Mouse (Mus musculus): ENCODE data around the gene B4galt3. TPM values are rescaled to one million over a fixed set of nuclear protein-coding genes. Genes with fewer than 3 reads are reported as not detected.

Gene B4galt3
- polyA plus RNA-seq, 1 experiment from 2014 or later, result 92.6 TPM

DNA sequence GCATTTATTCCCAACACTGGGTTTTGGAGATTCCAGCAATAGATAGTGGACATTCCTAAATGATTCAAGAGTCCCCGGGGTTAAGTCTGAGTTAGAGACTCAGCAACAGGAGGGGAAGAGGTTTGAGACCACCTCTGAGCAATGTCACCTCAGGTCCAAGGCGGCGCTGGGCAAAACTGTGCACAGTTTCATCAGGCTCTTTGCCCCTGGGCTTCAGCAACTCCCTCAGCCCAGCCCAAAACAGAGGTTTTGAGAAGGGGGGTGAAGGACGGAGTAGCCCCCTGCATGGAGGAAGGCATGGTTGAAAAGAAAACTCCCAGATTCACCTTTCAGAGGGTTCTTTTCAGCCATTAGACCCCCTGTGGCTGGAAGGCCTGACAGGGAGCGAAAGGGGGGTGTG lies 9.6 kb downstream of the B4galt3 start:
- H3K4me2 ChIP-seq (ENCODE audit: low read depth, low read length), result peak overlapping the region; percentile 90
- no peak overlapping the region for H3K27ac ChIP-seq (ENCODE audit: low read length)
- ATAC-seq (ENCODE audit: low read depth), result no peak
- H3K36me3 ChIP-seq (ENCODE audit: control insufficient read depth, insufficient read depth, low read length), result peaks cover 34% of the 10 kb centered on the region
- H3K4me1 ChIP-seq (replicated peaks; ENCODE audit: control insufficient read depth, insufficient read depth, low read length), result peaks cover 8% of the 10 kb centered on the region
- peak overlapping the region; percentile 85 for H3K9ac ChIP-seq (ENCODE audit: low read length)
- H3K27me3 ChIP-seq (ENCODE audit: control insufficient read depth, insufficient read depth, low read depth, low read length), result no peaks in the 10 kb centered on the region
- 61% methylated on average over 5 of the region's 5 CpGs for WGBS
- no peaks in the 10 kb centered on the region for H3K9me3 ChIP-seq (ENCODE audit: control insufficient read depth, low read length)
- H3K4me3 ChIP-seq (ENCODE audit: low read length), result peak overlapping the region; percentile 80

DNA sequence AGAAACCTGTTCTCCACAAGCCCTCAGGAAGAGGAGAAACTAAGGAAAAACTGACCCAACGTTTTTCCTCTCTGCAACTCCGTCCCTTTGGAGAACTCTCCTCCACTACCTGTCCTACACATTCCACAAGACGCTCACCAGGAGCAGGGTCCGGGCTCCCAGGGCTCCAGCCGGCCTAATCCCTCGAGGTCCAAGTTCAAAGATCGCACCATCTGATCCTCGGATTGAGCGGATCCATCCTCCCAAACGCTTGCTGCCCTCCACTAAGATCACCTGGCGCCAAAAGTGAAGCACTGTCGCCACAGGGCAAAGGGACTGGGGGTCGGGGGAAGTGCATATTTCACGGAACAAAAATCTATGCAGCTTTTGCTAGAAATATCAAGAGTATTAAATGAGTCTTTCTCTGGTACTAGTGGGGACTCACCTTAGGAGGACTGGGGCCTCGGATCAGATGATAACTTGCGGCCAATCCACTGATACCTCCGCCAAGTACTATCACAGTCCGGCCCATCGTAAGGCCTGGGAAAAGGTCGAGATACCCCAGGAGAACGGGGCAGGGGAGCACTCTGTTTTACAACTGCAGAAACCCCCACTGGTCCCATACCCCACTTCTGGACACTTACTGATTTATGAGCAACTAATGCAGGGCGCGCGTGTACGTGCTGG lies 10.3 kb downstream of the B4galt3 start:
- no peaks in the 10 kb centered on the region for H3K27me3 ChIP-seq (ENCODE audit: control insufficient read depth, insufficient read depth, low read depth, low read length)
- H3K9ac ChIP-seq (ENCODE audit: low read length), result peak overlapping the region; percentile 85
- no peaks in the 10 kb centered on the region for H3K9me3 ChIP-seq (ENCODE audit: control insufficient read depth, low read length)
- peaks cover 30% of the 10 kb centered on the region for H3K36me3 ChIP-seq (ENCODE audit: control insufficient read depth, insufficient read depth, low read length)
- peak overlapping the region; percentile 80 for H3K4me3 ChIP-seq (ENCODE audit: low read length)
- peaks cover 8% of the 10 kb centered on the region for H3K4me1 ChIP-seq (replicated peaks; ENCODE audit: control insufficient read depth, insufficient read depth, low read length)
- under 1% methylated on average over 25 of the region's 25 CpGs for whole genome bisulfite sequencing
- H3K4me2 ChIP-seq (ENCODE audit: low read depth, low read length), result peak overlapping the region; percentile 90
- peak overlapping the region; percentile 32; the same call in 1 of the 2 replicates for H3K27ac ChIP-seq (ENCODE audit: low read length)
- peak; percentile 2 for ATAC-seq (ENCODE audit: low read depth)

DNA sequence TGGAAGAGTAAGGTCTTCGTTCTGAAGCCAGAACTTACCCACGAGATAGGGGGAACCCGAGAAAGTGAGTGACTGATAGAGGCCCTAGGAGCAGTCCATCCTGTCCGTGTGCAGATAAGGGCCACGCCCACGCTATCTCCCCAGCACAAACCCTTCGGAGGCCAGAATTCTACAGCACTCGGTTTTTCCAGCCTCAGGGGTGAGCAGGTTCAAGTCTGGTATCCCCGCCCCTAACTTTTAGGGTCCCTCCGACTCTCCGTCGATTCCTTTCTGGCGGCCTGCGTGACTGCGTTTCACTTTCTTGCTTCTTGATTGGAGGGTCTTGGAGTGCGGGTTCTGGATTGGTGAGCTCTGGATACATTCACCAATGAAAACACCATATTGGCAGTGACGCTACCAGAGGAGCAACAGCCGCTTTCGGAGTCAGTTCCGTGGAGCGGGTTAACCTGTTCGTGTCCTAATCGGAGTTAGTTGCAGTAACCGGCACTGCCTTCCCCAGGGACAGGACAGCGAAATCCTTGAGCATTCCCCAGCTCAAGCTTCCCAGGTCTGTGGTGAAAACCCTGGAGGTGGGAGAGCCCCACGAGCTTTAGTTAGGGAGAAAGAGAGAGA lies 10.9 kb downstream of the B4galt3 start, which contains the start of gene Ppox:
Gene Ppox, minus strand, starts transcription at position 271 of the 612 bp plus-strand sequence.
- Histone ChIP-seq H3K4me2 (ENCODE audit: low read depth, low read length) (peak within 1 kb of the TSS; percentile 90), H3K36me3 (ENCODE audit: control insufficient read depth, insufficient read depth, low read length) (peaks cover 24% of the 10 kb centered on the region), H3K9me3 (ENCODE audit: control insufficient read depth, low read length) (no peaks in the 10 kb centered on the region), H3K4me3 (ENCODE audit: low read length) (peak within 1 kb of the TSS; percentile 80), H3K4me1 (replicated peaks; ENCODE audit: control insufficient read depth, insufficient read depth, low read length) (peaks cover 8% of the 10 kb centered on the region), H3K9ac (ENCODE audit: low read length) (peak within 1 kb of the TSS; percentile 85), H3K27me3 (ENCODE audit: control insufficient read depth, insufficient read depth, low read depth, low read length) (no peaks in the 10 kb centered on the region), H3K27ac (ENCODE audit: low read length) (peak within 1 kb of the TSS; percentile 94)
- peak; percentile 98 for ATAC-seq (ENCODE audit: low read depth)
- WGBS, result under 1% methylated on average over 26 of the region's 26 CpGs

DNA sequence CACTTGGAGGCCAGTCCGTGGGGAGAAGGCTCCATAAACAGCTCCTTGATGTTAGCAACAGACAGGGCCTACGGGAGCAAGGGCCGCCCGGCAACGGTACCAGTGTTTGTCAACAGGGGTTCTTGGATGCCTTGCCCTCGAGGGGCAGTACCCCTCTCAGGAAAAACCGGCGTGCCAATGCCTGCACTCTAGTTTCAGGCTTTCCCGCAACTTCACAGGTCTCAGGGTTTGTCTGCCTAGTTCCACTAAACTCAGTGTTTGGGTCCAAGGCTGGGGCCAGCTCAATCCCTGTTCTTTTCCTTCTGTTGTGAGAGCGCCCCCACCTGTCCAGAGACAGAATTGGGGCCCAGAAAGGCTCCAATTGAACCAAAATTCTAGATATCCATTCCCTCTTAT lies 11.4 kb downstream of the B4galt3 start:
- Histone ChIP-seq H3K4me3 (ENCODE audit: low read length) (peak overlapping the region; percentile 80), H3K27me3 (ENCODE audit: control insufficient read depth, insufficient read depth, low read depth, low read length) (no peaks in the 10 kb centered on the region), H3K4me1 (replicated peaks; ENCODE audit: control insufficient read depth, insufficient read depth, low read length) (peaks cover 8% of the 10 kb centered on the region), H3K9me3 (ENCODE audit: control insufficient read depth, low read length) (no peaks in the 10 kb centered on the region), H3K9ac (ENCODE audit: low read length) (peak overlapping the region; percentile 77), H3K27ac (ENCODE audit: low read length) (peak overlapping the region; percentile 94), H3K36me3 (ENCODE audit: control insufficient read depth, insufficient read depth, low read length) (peaks cover 19% of the 10 kb centered on the region), H3K4me2 (ENCODE audit: low read depth, low read length) (peak overlapping the region; percentile 76)
- 2% methylated on average over 10 of the region's 10 CpGs for WGBS
- ATAC-seq (ENCODE audit: low read depth), result peak; percentile 67

DNA sequence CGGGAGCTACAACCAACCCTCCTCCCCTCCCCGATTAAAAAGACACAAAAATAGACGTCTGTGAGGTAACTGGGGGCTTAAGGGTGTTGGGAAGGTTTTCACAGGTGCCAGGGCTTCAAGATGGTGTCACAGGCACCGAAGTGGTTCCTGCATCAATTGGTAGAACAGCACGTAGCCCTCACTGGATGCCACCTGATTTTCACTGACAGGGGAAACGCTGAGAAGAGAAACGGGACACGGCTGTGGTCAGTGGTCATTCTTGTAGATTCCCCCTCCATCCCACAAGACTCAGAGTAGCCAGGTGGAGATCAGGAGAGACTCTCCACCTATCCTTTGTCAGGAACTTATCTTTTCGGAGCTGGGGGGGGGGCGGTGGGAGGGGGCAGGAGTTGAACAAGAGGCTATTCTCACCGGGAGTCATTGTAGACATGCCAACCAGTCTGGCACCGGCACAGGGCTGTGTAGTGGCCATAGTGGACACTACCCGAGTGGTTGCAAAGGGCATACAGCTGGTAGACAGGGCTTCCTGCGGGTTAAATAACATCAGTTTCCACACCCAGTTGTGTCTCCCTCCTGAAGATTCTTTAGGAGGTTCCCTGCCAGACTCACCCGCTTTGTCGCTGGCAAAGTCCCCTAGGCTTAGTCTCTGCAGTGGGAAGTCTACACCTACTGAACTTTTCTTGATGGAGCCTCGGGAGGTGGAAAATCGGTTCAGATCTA lies 12.1 kb downstream of the B4galt3 start:
- Histone ChIP-seq H3K27ac (ENCODE audit: low read length) (peak overlapping the region; percentile 94; the same call in 1 of the 2 replicates), H3K36me3 (ENCODE audit: control insufficient read depth, insufficient read depth, low read length) (peaks cover 12% of the 10 kb centered on the region)
- 66% methylated on average over 18 of the region's 18 CpGs for WGBS

DNA sequence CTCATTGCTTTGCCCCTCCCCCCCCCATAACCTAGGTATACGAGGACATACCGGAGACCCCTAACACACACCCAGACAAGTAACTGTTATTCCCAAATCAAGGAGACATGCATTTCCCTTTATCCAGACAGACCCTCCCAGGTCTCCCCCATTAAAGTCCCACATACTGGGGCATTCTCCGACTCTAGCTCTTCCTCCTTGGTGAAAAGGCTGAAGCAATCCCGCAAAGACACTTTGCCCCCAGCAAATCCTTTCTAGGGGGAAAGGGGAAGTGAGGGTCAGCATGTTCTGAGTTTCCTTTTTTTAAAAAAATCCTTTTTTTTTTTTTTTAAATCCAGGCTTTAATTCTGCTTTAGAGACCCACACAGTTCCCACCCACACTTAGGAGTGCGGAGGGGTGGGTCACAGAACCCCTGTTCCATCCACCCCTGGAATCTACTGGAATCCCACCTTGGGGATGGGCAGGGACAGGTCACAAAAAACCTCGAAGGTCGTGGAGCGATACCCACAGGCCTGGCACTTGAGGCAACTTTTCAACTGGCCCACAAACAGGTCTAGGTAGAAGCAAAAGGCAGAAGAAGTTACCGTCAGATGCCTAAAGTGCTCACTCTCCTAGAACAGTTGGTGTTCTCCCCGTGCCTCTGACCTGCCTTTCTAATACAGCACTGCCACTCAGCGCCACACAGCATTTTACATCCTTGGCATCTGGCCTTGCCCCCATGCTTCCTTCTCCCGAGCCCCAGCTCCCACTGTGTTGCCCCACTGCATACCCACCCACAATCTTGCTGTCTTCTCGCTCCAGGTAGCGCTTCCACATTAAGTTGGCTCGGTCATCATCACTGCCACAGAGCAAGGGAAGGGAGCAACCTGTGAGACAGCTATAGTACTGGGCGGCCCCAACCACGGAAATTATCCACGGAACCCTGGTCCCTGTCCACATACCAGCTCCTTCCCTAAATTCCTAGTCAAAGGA lies 13.3 kb downstream of the B4galt3 start:
- WGBS, result 90% methylated on average over 18 of the region's 18 CpGs
- Histone ChIP-seq H3K27me3 (ENCODE audit: control insufficient read depth, insufficient read depth, low read depth, low read length) (no peaks in the 10 kb centered on the region), H3K4me3 (ENCODE audit: low read length) (no peak overlapping the region), H3K36me3 (ENCODE audit: control insufficient read depth, insufficient read depth, low read length) (peaks cover 7% of the 10 kb centered on the region), H3K4me2 (ENCODE audit: low read depth, low read length) (no peak overlapping the region), H3K27ac (ENCODE audit: low read length) (no peak overlapping the region), H3K4me1 (replicated peaks; ENCODE audit: control insufficient read depth, insufficient read depth, low read length) (peaks cover 15% of the 10 kb centered on the region), H3K9me3 (ENCODE audit: control insufficient read depth, low read length) (no peaks in the 10 kb centered on the region), H3K9ac (ENCODE audit: low read length) (no peak overlapping the region)
- ATAC-seq (ENCODE audit: low read depth), result no peak

More for the DNA sequence above, 12.1 kb downstream of the B4galt3 start:
- Histone ChIP-seq H3K4me1 (replicated peaks; ENCODE audit: control insufficient read depth, insufficient read depth, low read length) (peaks cover 11% of the 10 kb centered on the region), H3K4me3 (ENCODE audit: low read length) (peak overlapping the region; percentile 80), H3K9me3 (ENCODE audit: control insufficient read depth, low read length) (no peaks in the 10 kb centered on the region), H3K9ac (ENCODE audit: low read length) (peak overlapping the region; percentile 77; the same call in 1 of the 2 replicates), H3K27me3 (ENCODE audit: control insufficient read depth, insufficient read depth, low read depth, low read length) (no peaks in the 10 kb centered on the region), H3K4me2 (ENCODE audit: low read depth, low read length) (peak overlapping the region; percentile 76)
- no peak for ATAC-seq (ENCODE audit: low read depth)

DNA sequence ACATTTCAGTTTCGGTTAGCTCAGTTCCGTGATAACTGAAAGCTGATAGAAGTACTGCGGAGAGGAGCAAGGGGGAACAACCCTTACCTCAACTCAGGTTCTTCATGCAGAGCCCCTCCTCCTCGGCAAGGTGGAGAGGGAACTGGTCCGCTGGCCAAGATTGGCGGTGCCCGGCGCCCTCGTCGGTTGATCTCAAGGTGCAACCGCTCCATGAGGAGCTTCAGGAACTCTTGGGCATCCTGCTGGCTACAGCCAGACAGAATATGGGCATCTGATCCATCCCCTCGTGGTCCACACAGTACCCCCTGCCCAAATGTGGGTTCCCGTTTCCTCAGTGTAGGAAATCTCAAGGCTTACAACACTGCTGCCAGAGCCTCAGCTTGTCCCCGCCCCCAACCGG lies 14.4 kb downstream of the B4galt3 start:
- peaks cover 14% of the 10 kb centered on the region for H3K36me3 ChIP-seq (ENCODE audit: control insufficient read depth, insufficient read depth, low read length)
- H3K4me1 ChIP-seq (replicated peaks; ENCODE audit: control insufficient read depth, insufficient read depth, low read length), result peaks cover 15% of the 10 kb centered on the region
- no peaks in the 10 kb centered on the region for H3K9me3 ChIP-seq (ENCODE audit: control insufficient read depth, low read length)
- H3K27ac ChIP-seq (ENCODE audit: low read length), result no peak overlapping the region
- H3K4me3 ChIP-seq (ENCODE audit: low read length), result no peak overlapping the region
- no peaks in the 10 kb centered on the region for H3K27me3 ChIP-seq (ENCODE audit: control insufficient read depth, insufficient read depth, low read depth, low read length)
- WGBS, result 82% methylated on average over 15 of the region's 15 CpGs
- no peak for ATAC-seq (ENCODE audit: low read depth)
- H3K9ac ChIP-seq (ENCODE audit: low read length), result no peak overlapping the region
- H3K4me2 ChIP-seq (ENCODE audit: low read depth, low read length), result no peak overlapping the region

DNA sequence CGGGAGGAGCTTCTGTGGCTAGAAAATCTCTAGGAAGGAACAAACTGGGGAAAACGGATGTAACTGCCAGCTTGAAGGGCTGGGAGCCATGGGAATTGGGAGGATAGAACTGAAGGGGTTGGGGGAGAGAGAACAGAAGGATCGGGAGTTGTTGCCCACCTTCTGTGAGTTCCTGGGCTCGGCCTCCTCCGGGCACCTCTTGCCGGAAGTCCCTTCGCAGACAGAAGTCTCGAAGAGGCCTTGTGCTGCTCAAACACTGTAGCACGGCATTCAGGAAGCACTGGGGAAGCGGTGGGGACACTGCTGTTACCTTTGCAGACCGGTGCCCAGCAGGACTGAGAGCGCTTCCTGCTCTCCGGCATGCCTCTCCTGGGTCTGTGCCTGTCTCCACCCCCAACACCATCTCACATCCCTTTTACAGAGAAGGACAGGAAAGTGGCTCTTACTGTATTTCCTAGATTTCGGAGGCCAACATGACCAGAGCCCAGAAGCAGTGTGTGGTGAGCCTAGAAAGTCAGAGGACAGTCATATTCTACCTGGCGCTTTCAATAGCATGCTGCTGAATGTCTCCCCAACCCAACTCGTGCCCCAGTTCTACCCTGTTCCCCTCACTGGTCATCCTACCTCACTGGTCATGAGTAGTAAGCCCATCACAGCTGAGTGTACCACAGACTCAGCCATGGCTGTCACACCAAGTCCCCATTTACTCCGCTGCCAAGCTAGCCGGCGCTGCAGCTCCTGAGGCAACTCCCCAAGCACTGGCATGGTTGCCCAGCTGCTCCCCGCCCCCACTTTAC lies 15.2 kb downstream of the B4galt3 start:
- H3K36me3 ChIP-seq (ENCODE audit: control insufficient read depth, insufficient read depth, low read length), result peaks cover 18% of the 10 kb centered on the region
- no peaks in the 10 kb centered on the region for H3K27me3 ChIP-seq (ENCODE audit: control insufficient read depth, insufficient read depth, low read depth, low read length)
- H3K27ac ChIP-seq (ENCODE audit: low read length), result no peak overlapping the region
- no peak overlapping the region for H3K4me3 ChIP-seq (ENCODE audit: low read length)
- H3K9ac ChIP-seq (ENCODE audit: low read length), result no peak overlapping the region
- 83% methylated on average over 20 of the region's 20 CpGs for WGBS
- ATAC-seq (ENCODE audit: low read depth), result no peak
- H3K4me1 ChIP-seq (replicated peaks; ENCODE audit: control insufficient read depth, insufficient read depth, low read length), result peaks cover 7% of the 10 kb centered on the region
- H3K4me2 ChIP-seq (ENCODE audit: low read depth, low read length), result no peak overlapping the region
- H3K9me3 ChIP-seq (ENCODE audit: control insufficient read depth, low read length), result no peaks in the 10 kb centered on the region
